Mouse (Mus musculus): Measurements from ENCODE around the gene Vmn1r34. TPM values are rescaled to one million over a fixed set of nuclear protein-coding genes. Genes with fewer than 3 reads are reported as not detected.
"Not testable (repeated sequence)": the region's sequence is repeated elsewhere in the genome, so short reads cannot be mapped to it uniquely, and the experiment has no call there.

Gene Vmn1r34
- polyA plus RNA-seq (2012; rRNA removed), result not detected in 2 replicates

- TF ChIP-seq CTCF (IDR thresholded peaks at IDR 0.05; ENCODE audit: insufficient read depth, low read length), result no peak
- no peak for TF ChIP-seq POLR2A (IDR thresholded peaks at IDR 0.05; ENCODE audit: borderline replicate concordance, extremely low read depth, low read depth, low read length)
- WGBS, result 88% methylated on average over 1 of the region's 1 CpGs
Measured at GRCm38 (mm10) chr6:66643779-66644178, at the start of gene Vmn1r34. Gene Vmn1r34 (minus strand): TSS chr6:66643879.

DNA sequence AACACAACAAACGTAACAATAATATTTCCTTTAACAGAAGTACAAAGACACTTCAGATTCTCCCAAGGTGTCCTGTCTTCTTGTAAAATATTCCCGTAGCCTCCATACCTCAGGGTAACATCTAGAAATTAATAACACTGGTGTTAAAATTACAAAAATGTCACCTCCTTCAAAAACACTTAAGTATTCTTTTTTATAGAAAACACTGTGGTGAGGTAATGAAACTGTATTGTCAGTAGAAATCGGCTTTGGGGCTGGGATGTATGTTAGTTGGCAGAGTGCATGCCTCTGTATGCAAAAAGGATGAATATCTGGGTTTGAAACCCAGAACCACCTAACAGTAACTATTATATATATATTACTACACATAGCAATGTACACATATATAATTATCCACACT is 42.1 kb upstream of the Vmn1r34 start, which contains the start of gene Vmn1r35:
Gene Vmn1r35, minus strand, starts transcription at position 101 of the 400 bp plus-strand sequence.
- 70% methylated on average over 3 of the region's 3 CpGs for WGBS
- no peak for TF ChIP-seq POLR2A (IDR thresholded peaks at IDR 0.05; ENCODE audit: borderline replicate concordance, extremely low read depth, low read depth, low read length)
- no peak for TF ChIP-seq CTCF (IDR thresholded peaks at IDR 0.05; ENCODE audit: insufficient read depth, low read length)
- no peak within 1 kb of the TSS for H3K4me3 ChIP-seq (replicated peaks; ENCODE audit: extremely low read depth, low read depth, low read length)

More at GRCm38 (mm10) chr6:66643779-66644178, at the start of gene Vmn1r34:
- H3K4me1 ChIP-seq (ENCODE audit: control insufficient read depth, insufficient read depth, low read length), result no peaks in the 10 kb centered on the region
- no peak within 1 kb of the TSS for H3K4me3 ChIP-seq (replicated peaks; ENCODE audit: extremely low read depth, low read depth, low read length)
- no peak for DNase-seq

DNA sequence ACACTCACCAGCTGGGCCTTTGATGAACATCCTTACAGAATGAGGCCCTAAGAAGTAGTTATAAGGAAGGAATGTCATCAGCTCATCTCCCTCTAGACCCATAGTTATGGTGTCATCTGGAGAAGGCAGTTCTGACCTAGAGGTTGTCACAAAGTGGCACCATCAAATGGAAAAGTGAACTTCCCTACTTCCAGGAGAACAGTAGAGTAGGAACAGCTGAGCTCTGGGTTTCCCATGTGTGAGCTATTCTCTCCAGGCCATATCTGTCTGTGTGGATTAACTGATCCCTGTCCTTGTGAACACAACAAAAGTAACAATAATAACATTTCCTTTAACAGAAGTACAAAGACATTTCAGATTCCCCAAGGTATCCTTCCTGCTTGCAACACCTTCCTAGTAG is 25.5 kb downstream of the Vmn1r34 start, which contains the start of gene Vmn1r33:
Gene Vmn1r33, minus strand, starts transcription at position 101 of the 400 bp plus-strand sequence.
- not testable (repeated sequence) for DNase-seq; H3K4me3 ChIP-seq (replicated peaks; ENCODE audit: extremely low read depth, low read depth, low read length); H3K4me1 ChIP-seq (ENCODE audit: control insufficient read depth, insufficient read depth, low read length)

More for the DNA sequence above, 42.1 kb upstream of the Vmn1r34 start, which contains the start of gene Vmn1r35:
- no peaks in the 10 kb centered on the region for H3K4me1 ChIP-seq (ENCODE audit: control insufficient read depth, insufficient read depth, low read length)
- no peak for DNase-seq

- DNase-seq, result no peak
- Histone ChIP-seq H3K4me3 (replicated peaks; ENCODE audit: extremely low read depth, low read depth, low read length) (no peak overlapping the region), H3K4me1 (ENCODE audit: control insufficient read depth, insufficient read depth, low read length) (no peaks in the 10 kb centered on the region)
- TF ChIP-seq CTCF (IDR thresholded peaks at IDR 0.05; ENCODE audit: insufficient read depth, low read length), result no peak
- no peak for TF ChIP-seq POLR2A (IDR thresholded peaks at IDR 0.05; ENCODE audit: borderline replicate concordance, extremely low read depth, low read depth, low read length)
Measured at GRCm38 (mm10) chr6:66595804-66596203, 47.9 kb downstream of the Vmn1r34 start.

Other genes starting within 250 kb of the Vmn1r34 start
- gene Mad2l1, start 108.5 kb downstream of the Vmn1r34 start, polyA plus RNA-seq (2012; rRNA removed), result 1.1 and 2.7 TPM in 2 replicates
- gene Vmn1r32, start 83.8 kb downstream of the Vmn1r34 start, polyA plus RNA-seq (2012; rRNA removed), result not detected in 2 replicates
- gene Vmn1r33, start 25.6 kb downstream of the Vmn1r34 start, polyA plus RNA-seq (2012; rRNA removed), result not detected in 2 replicates
- not detected in 2 replicates for gene Vmn1r35, start 42.0 kb upstream of the Vmn1r34 start, polyA plus RNA-seq (2012; rRNA removed)
- gene Vmn1r36, start 75.3 kb upstream of the Vmn1r34 start, polyA plus RNA-seq (2012; rRNA removed), result not detected in 2 replicates
- gene Vmn1r37, start 85.5 kb upstream of the Vmn1r34 start, polyA plus RNA-seq (2012; rRNA removed), result not detected in 2 replicates
- gene Vmn1r38, start 138.7 kb upstream of the Vmn1r34 start, polyA plus RNA-seq (2012; rRNA removed), result not detected in 2 replicates
- not detected in 2 replicates for gene Vmn1r39, start 166.7 kb upstream of the Vmn1r34 start, polyA plus RNA-seq (2012; rRNA removed)

All from lung, adult 2 months (tissue).